Comparison of ENCODE assay signal across 8 mouse cellular contexts in genomic region chr4:44233713-44234003, GRCm38 (mm10). TPM values are rescaled to one million over a fixed set of nuclear protein-coding genes. Genes with fewer than 3 reads are reported as not detected.
DNase-seq lines count a peak whose midpoint lies in the region; ATAC-seq and TF ChIP-seq lines count a peak whose summit lies in the region.

Rnf38 (minus strand) TSS chr4:44233789.

- peaks cover 3% of the 10 kb centered on the region for H3K79me2 ChIP-seq in myocyte (ENCODE audit: control insufficient read depth, insufficient read depth)

- peak within 1 kb of the TSS; percentile 96 for H3K27ac ChIP-seq in lung, embryonic 15.5 days
- H3K27ac ChIP-seq in embryonic facial prominence, embryonic 11.5 days (replicated peaks; ENCODE audit: low read depth, low read length) = peak within 1 kb of the TSS; percentile 90
- H3K27ac ChIP-seq in heart, embryonic 13.5 days (replicated peaks) = peak within 1 kb of the TSS; percentile 93

- H3K4me3 ChIP-seq in lung, embryonic 15.5 days = peak within 1 kb of the TSS; percentile 75
- peak within 1 kb of the TSS; percentile 84 for H3K4me3 ChIP-seq in embryonic facial prominence, embryonic 11.5 days (ENCODE audit: low read depth, low read length)
- peak within 1 kb of the TSS; percentile 88 for H3K4me3 ChIP-seq in heart, embryonic 13.5 days
- H3K4me3 ChIP-seq in myocyte = peak within 1 kb of the TSS; percentile 51

- no peaks in the 10 kb centered on the region for H3K36me3 ChIP-seq in lung, embryonic 15.5 days
- no peaks in the 10 kb centered on the region for H3K36me3 ChIP-seq in embryonic facial prominence, embryonic 11.5 days (replicated peaks; ENCODE audit: control insufficient read depth, insufficient read depth, low read depth, low read length)
- H3K36me3 ChIP-seq in heart, embryonic 13.5 days = no peaks in the 10 kb centered on the region
- H3K36me3 ChIP-seq in myocyte (ENCODE audit: control insufficient read depth, insufficient read depth) = no peaks in the 10 kb centered on the region

- H3ac ChIP-seq in myocyte (ENCODE audit: control insufficient read depth, insufficient read length) = peak within 1 kb of the TSS; percentile 68

- WGBS in lung, embryonic 15.5 days = 3% methylated on average over 20 of the region's 61 CpGs
- under 1% methylated on average over 29 of the region's 61 CpGs for WGBS in embryonic facial prominence, embryonic 11.5 days
- 0% methylated on average over 10 of the region's 61 CpGs for WGBS in heart, embryonic 13.5 days

- peak within 1 kb of the TSS; percentile 86 for H3K4me2 ChIP-seq in lung, embryonic 15.5 days
- peak within 1 kb of the TSS; percentile 63 for H3K4me2 ChIP-seq in embryonic facial prominence, embryonic 11.5 days (ENCODE audit: low read depth, low read length)
- peak within 1 kb of the TSS; percentile 93 for H3K4me2 ChIP-seq in heart, embryonic 13.5 days
- peak within 1 kb of the TSS; percentile 97 for H3K4me2 ChIP-seq in myocyte (ENCODE audit: low read depth)

- no peak for DNase-seq in lung, adult 18-20 months
- DNase-seq in embryonic facial prominence, embryonic 11.5 days (ENCODE audit: low spot score) = no peak
- no peak for DNase-seq in left cerebral cortex, postnatal 14 days (ENCODE audit: low spot score in 2 of 2)

- no peaks in the 10 kb centered on the region for H3K9me3 ChIP-seq in lung, embryonic 15.5 days
- no peaks in the 10 kb centered on the region for H3K9me3 ChIP-seq in embryonic facial prominence, embryonic 11.5 days (replicated peaks; ENCODE audit: control insufficient read depth, low read length)
- no peaks in the 10 kb centered on the region for H3K9me3 ChIP-seq in heart, embryonic 13.5 days

- H3K4me1 ChIP-seq in lung, embryonic 15.5 days = peaks cover 20% of the 10 kb centered on the region
- no peaks in the 10 kb centered on the region for H3K4me1 ChIP-seq in embryonic facial prominence, embryonic 11.5 days (ENCODE audit: control insufficient read depth, insufficient read depth, low read length)
- peaks cover 26% of the 10 kb centered on the region for H3K4me1 ChIP-seq in heart, embryonic 13.5 days

- H3K27me3 ChIP-seq in lung, embryonic 15.5 days = no peaks in the 10 kb centered on the region
- H3K27me3 ChIP-seq in embryonic facial prominence, embryonic 11.5 days (ENCODE audit: control insufficient read depth, insufficient read depth, low read length) = no peaks in the 10 kb centered on the region
- H3K27me3 ChIP-seq in heart, embryonic 13.5 days (replicated peaks) = no peaks in the 10 kb centered on the region
- no peaks in the 10 kb centered on the region for H3K27me3 ChIP-seq in myocyte (ENCODE audit: control insufficient read depth, insufficient read depth, insufficient read length)

- no peak for TF ChIP-seq POLR2A in myocyte (IDR thresholded peaks at IDR 0.05; ENCODE audit: insufficient read length, low read depth)

- ATAC-seq in lung, embryonic 15.5 days (ENCODE audit: borderline replicate concordance, extremely low read depth, low FRiP score, low TSS enrichment) = no peak
- no peak for ATAC-seq in embryonic facial prominence, embryonic 11.5 days (replicated peaks; ENCODE audit: insufficient number of reproducible peaks, low FRiP score, low TSS enrichment, low read depth)
- ATAC-seq in heart, embryonic 13.5 days (ENCODE audit: extremely low read depth, insufficient number of reproducible peaks, low FRiP score, low TSS enrichment) = no peak
- ATAC-seq in cerebellum, adult (ENCODE audit: insufficient number of reproducible peaks, low FRiP score, low TSS enrichment) = no peak
- no peak for ATAC-seq in frontal cortex, adult (ENCODE audit: low TSS enrichment)

- intact Hi-C loops in left cerebral cortex, postnatal 14 days (cut with DNase I) = no loop called here

- H3K9ac ChIP-seq in lung, embryonic 15.5 days = peak within 1 kb of the TSS; percentile 77
- H3K9ac ChIP-seq in embryonic facial prominence, embryonic 11.5 days (replicated peaks; ENCODE audit: low read length) = peak within 1 kb of the TSS; percentile 86
- H3K9ac ChIP-seq in heart, embryonic 13.5 days = peak within 1 kb of the TSS; percentile 97

TF ChIP-seq in myocyte, 11 proteins besides CTCF, POLR2A, EP300 and RAD21:
- TF ChIP-seq MYOD1 (IDR thresholded peaks at IDR 0.05; ENCODE audit: control insufficient read depth in 1 of 3, insufficient read length in 2 of 3, low read depth in 2 of 3) (no peak), POLR2AphosphoS2 (IDR thresholded peaks at IDR 0.05; ENCODE audit: insufficient read length, low read depth) (no peak), MYOG (IDR thresholded peaks at IDR 0.05; ENCODE audit: control insufficient read depth in 1 of 3, insufficient read depth in 1 of 3, insufficient read length in 2 of 3, low read depth in 2 of 3) (no peak), TCF12 (IDR thresholded peaks at IDR 0.05; ENCODE audit: insufficient read depth, poor library complexity, severe bottlenecking) (no peak), SRF (IDR thresholded peaks at IDR 0.05; ENCODE audit: control insufficient read depth, insufficient read length, low read depth) (no peak), REST (IDR thresholded peaks at IDR 0.05; ENCODE audit: insufficient read depth, insufficient read length) (no peak), E2F4 (IDR thresholded peaks at IDR 0.05; ENCODE audit: insufficient read depth) (no peak), CEBPB (IDR thresholded peaks at IDR 0.05; ENCODE audit: insufficient read depth, poor library complexity, severe bottlenecking) (no peak), TCF3 (IDR thresholded peaks at IDR 0.05; ENCODE audit: insufficient read length, low read depth) (no peak), USF1 (IDR thresholded peaks at IDR 0.05; ENCODE audit: low read depth) (no peak), MAX (IDR thresholded peaks at IDR 0.05; ENCODE audit: low read depth) (no peak)

RNA-seq across cellular contexts. Expression of gene Rnf38, which starts in this region (rescaled TPM):
- polyA plus RNA-seq in lung, embryonic 15.5 days (2015; fragmentation: Nextera tagmentation; extraction: Ambion mirVana) = 17.4 and 19.4 TPM in 2 replicates
- 36.6 and 40.9 TPM in 2 replicates for polyA plus RNA-seq in embryonic facial prominence, embryonic 11.5 days (2014; fragmentation: Nextera tagmentation; extraction: Ambion mirVana)
- polyA plus RNA-seq in heart, embryonic 13.5 days (2015; fragmentation: Nextera tagmentation; extraction: Ambion mirVana) = 15.5 and 15.6 TPM in 2 replicates
- total RNA-seq in left cerebral cortex, postnatal 14 days (2021) = 10 to 100 TPM; 68.3 to 72.3 TPM
- 12.6 TPM for polyA plus RNA-seq in myocyte (2012; fragmentation: generic; extraction: Trizol)
